Mouse (Mus musculus): ENCODE measurements around the gene Pigv.

DNA sequence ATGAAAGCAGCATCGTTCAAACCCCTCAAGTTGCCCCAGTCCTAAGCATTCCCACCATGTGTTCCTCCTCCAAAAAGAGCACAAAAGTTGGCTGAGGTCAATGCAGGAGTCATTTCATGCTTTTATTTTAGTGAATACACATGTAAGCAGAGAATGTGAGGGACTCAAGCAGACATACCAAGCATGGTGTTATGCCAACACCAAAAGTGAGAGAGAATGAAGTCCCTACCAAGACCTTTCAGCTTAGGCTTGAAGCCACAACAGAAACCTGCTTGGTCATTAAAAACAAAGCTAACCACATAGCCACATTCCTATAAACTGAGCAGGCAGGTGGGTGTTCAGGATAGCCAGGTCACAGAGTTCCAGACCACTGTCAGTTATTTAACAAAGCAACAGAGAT is 35.0 kb upstream of the Pigv start:
- TF ChIP-seq CTCF (IDR thresholded peaks at IDR 0.05; ENCODE audit: control insufficient read depth, insufficient read depth, insufficient read length) (no peak), MYOD1 (IDR thresholded peaks at IDR 0.05; ENCODE audit: control insufficient read depth, insufficient read length, low read depth) (no peak), USF1 (IDR thresholded peaks at IDR 0.05; ENCODE audit: low read depth) (no peak), MAX (IDR thresholded peaks at IDR 0.05) (no peak), FOSL1 (IDR thresholded peaks at IDR 0.05; ENCODE audit: insufficient read depth, low read length, poor library complexity, severe bottlenecking) (no peak)

All from C2C12 (cell line).